Mouse (Mus musculus) cerebellum, postnatal 4 days (tissue): ENCODE data around the gene Ccdc87.
"Not testable (repeated sequence)": the region's sequence is repeated elsewhere in the genome, so short reads cannot be mapped to it uniquely, and the experiment has no call there.

Experiments
- DNase-seq, 2 experiments: peaks; one replicate each; pipeline ENCODE4 v3.0.0; 2022; ENCODE audit warnings: low spot score in 2 of 2, mixed read lengths in 1 of 2

Ccdc87 gene

GRCm38 (mm10) chr19:4839149-4839548 is at the start of gene Ccdc87, which contains the start of gene Ccs:
Ccdc87 (plus strand) TSS chr19:4839366.
Ccs (minus strand) TSS chr19:4839332.
- peak; percentile 83 to 89 for DNase-seq

GRCm38 (mm10) chr19:4793281-4793830 is 45.8 kb upstream of the Ccdc87 start:
- no peak for DNase-seq

- peak; percentile 89 to 97 for DNase-seq
Measured at GRCm38 (mm10) chr19:4793831-4794422, 45.2 kb upstream of the Ccdc87 start, which contains the start of gene Rbm4. Rbm4 (minus strand) TSS chr19:4793901.

- no peak for DNase-seq
Measured at GRCm38 (mm10) chr19:4795929-4796328, 43.2 kb upstream of the Ccdc87 start.

- no peak for DNase-seq
Measured at GRCm38 (mm10) chr19:4797846-4798245, 41.3 kb upstream of the Ccdc87 start.

GRCm38 (mm10) chr19:4799083-4799482 is 40.1 kb upstream of the Ccdc87 start:
- no peak for DNase-seq

- DNase-seq = peak in 1 of 2 experiments; percentile 28
Measured at GRCm38 (mm10) chr19:4802691-4803091, 36.5 kb upstream of the Ccdc87 start.

- no peak for DNase-seq
Measured at GRCm38 (mm10) chr19:4803283-4803682, 35.9 kb upstream of the Ccdc87 start.

- no peak for DNase-seq
Measured at GRCm38 (mm10) chr19:4810309-4810708, 28.9 kb upstream of the Ccdc87 start.

GRCm38 (mm10) chr19:4810746-4811062 is 28.5 kb upstream of the Ccdc87 start:
- DNase-seq = no peak

GRCm38 (mm10) chr19:4811063-4811908 is 27.9 kb upstream of the Ccdc87 start, which contains the start of the genes Gm21992 and Rbm14:
Gm21992 (minus strand) TSS chr19:4811612.
Rbm14 (minus strand) TSS chr19:4811634.
- DNase-seq = peak; percentile 96 to 97

GRCm38 (mm10) chr19:4811909-4812242 is 27.3 kb upstream of the Ccdc87 start:
- DNase-seq = no peak

GRCm38 (mm10) chr19:4812334-4812949 is 26.7 kb upstream of the Ccdc87 start:
- not testable (repeated sequence) for DNase-seq

GRCm38 (mm10) chr19:4813015-4813414 is 26.2 kb upstream of the Ccdc87 start:
- DNase-seq = peak in 1 of 2 experiments; percentile 40

- DNase-seq = no peak
Measured at GRCm38 (mm10) chr19:4817182-4817835, 21.9 kb upstream of the Ccdc87 start.

GRCm38 (mm10) chr19:4820678-4821303 is 18.4 kb upstream of the Ccdc87 start:
- DNase-seq = peak; percentile 54 to 84

- no peak for DNase-seq
Measured at GRCm38 (mm10) chr19:4828444-4829114, 10.6 kb upstream of the Ccdc87 start.

GRCm38 (mm10) chr19:4829156-4829555 is 10.0 kb upstream of the Ccdc87 start:
- DNase-seq = peak; percentile 48 to 72

- no peak for DNase-seq
Measured at GRCm38 (mm10) chr19:4833977-4834376, 5.2 kb upstream of the Ccdc87 start.

- no peak for DNase-seq
Measured at GRCm38 (mm10) chr19:4836096-4836495, 3.1 kb upstream of the Ccdc87 start.

GRCm38 (mm10) chr19:4837049-4837448 is 2.1 kb upstream of the Ccdc87 start:
- no peak for DNase-seq
